Mouse (Mus musculus): ENCODE results near the gene Rabggtb. TPM values are rescaled to one million over a fixed set of nuclear protein-coding genes. Genes with fewer than 3 reads are reported as not detected.
"Not testable (repeated sequence)": the region's sequence is repeated elsewhere in the genome, so short reads cannot be mapped to it uniquely, and the experiment has no call there.

Rabggtb gene
- total RNA-seq, 2 experiments from 2014 or later, result 91.9 to 99.4 TPM

- no peak for DNase-seq
Measured at GRCm38 (mm10) chr3:153864636-153865429, 48.0 kb downstream of the Rabggtb start.

DNA sequence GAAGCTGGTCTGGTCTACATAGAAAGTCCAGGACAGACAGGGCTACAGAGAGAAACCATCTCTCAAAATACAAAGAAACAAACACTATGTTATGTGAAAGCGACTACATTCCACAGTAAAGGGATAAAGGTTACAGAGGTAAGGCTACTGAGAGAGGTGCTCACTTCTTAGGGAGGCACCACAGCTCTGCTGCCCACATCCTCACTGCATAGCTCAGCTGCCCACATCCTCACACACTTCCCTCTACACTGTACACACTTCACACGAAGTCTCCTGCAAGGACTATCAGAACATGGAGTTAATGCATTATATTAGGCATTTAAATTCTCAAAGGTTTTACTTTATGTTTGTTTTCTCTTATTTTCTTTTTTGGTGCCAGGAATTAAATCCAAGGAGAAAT, 49.0 kb downstream of the Rabggtb start:
- no peak for DNase-seq

GRCm38 (mm10) chr3:153860392-153860791, 52.4 kb downstream of the Rabggtb start:
- not testable (repeated sequence) for DNase-seq

DNA sequence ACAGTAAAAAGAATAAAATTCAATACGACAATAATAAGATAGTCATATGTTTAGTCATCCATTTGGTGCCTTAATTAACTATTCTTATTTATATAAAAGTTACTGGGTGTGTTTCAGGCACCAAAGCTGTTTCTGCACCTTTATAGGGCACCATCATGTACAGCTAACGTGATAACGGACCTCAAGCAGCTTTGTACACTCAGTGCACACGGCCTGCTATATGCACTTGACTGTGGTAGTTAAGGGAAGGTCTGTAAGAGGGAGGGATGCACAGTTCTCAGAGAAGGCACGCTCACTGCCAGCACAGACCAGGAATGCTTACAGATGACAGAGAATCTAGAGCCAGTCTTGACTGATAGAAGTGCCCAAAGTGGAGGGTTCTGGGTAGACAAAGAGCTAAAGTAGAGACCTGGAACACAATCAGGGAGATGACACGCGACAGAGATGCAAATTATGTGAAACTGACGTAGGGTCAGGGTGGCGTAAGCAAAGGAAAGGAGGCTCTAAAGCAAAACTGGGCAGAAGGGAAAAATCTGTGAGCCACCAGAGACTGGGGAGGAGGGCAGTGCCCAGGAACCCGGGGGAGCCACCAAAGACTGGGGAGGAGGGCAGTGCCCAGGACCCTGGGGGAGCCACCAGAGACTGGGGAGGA, 54.3 kb downstream of the Rabggtb start:
- no peak for DNase-seq

Other genes with a start within 250 kb of the Rabggtb start
- gene St6galnac3, start 187.8 kb downstream of the Rabggtb start, total RNA-seq (2021), result 1 to 10 TPM; 7.8 to 8.1 TPM
- gene Asb17, start 68.8 kb downstream of the Rabggtb start, total RNA-seq (2021), result not detected
- gene Msh4, start 6.9 kb downstream of the Rabggtb start, total RNA-seq (2021), result under 1 TPM in 1 of 2 experiments, not detected in 1; 0.08 TPM
- gene Acadm, start 31.6 kb upstream of the Rabggtb start, total RNA-seq (2021), result 1,000 to 10,000 TPM; 1,411 to 1,781 TPM
- gene Slc44a5, start 60.4 kb upstream of the Rabggtb start, total RNA-seq (2021), result under 1 TPM; 0.13 to 0.17 TPM

Measured in heart, adult 18-20 months (tissue).